Mouse (Mus musculus): ENCODE data around the gene Mt3. TPM values are rescaled to one million over a fixed set of nuclear protein-coding genes. Genes with fewer than 3 reads are reported as not detected.

The Mt3 gene
- total and polyA plus RNA-seq, 3 experiments = not detected

GRCm38 (mm10) chr8:94172075-94172808 lies 19.8 kb downstream of the Mt3 start, which contains the start of gene Mt2 (continued):
- TF ChIP-seq CHD1 (IDR thresholded peaks at IDR 0.05; ENCODE audit: low read depth, low read length) = peak; percentile 69; the same call in 1 of the 2 replicates
- TF ChIP-seq ZNF384 (IDR thresholded peaks at IDR 0.05; ENCODE audit: low read depth, low read length) = no peak
- TF ChIP-seq MAX (IDR thresholded peaks at IDR 0.05; ENCODE audit: low read length) = peak; percentile 88
- TF ChIP-seq POLR2A (IDR thresholded peaks at IDR 0.05; ENCODE audit: control insufficient read depth in 1 of 2, insufficient read depth in 1 of 2, low read depth in 1 of 2, low read length in 2 of 2, poor library complexity in 1 of 2) = peak in 1 of 2 experiments; percentile 99; a peak in 2 of 4 replicates

- Histone ChIP-seq H3K4me3 (ENCODE audit: control insufficient read depth in 1 of 2, insufficient read depth in 1 of 2, low read depth in 2 of 2, low read length in 2 of 2) (peak overlapping the region; percentile 74), H3K9ac (ENCODE audit: control insufficient read depth, low read depth, low read length, poor library complexity, severe bottlenecking) (peak overlapping the region; percentile 78), H3K27me3 (ENCODE audit: control insufficient read depth in 1 of 2, insufficient read depth in 2 of 2, low read length in 2 of 2) (no peaks in the 10 kb centered on the region), H3K27ac (ENCODE audit: control insufficient read depth, low read depth, low read length) (peak overlapping the region; percentile 88), H3K4me1 (ENCODE audit: control insufficient read depth in 1 of 2, insufficient read depth in 2 of 2, low read length in 2 of 2) (peaks cover 13 to 43% of the 10 kb centered on the region in 2 experiments), H3K36me3 (ENCODE audit: control insufficient read depth in 1 of 2, insufficient read depth in 2 of 2, low read length in 2 of 2) (peaks cover 0 to 32% of the 10 kb centered on the region in 2 experiments; a peak in 2 of 4 replicates), H3K79me2 (ENCODE audit: control insufficient read depth, insufficient read depth, low read length, poor library complexity) (peaks cover 21% of the 10 kb centered on the region), H3K9me3 (replicated peaks; ENCODE audit: insufficient read depth, low read length) (no peaks in the 10 kb centered on the region)
- peak; percentile 72 for DNase-seq (ENCODE audit: low read depth, low spot score)
- TF ChIP-seq EP300 (IDR thresholded peaks at IDR 0.05; ENCODE audit: low read depth in 1 of 2, low read length in 2 of 2) (no peak), ELF1 (IDR thresholded peaks at IDR 0.05; ENCODE audit: low read depth, low read length) (no peak), SMC3 (IDR thresholded peaks at IDR 0.05; ENCODE audit: low read depth, low read length) (no peak), HCFC1 (IDR thresholded peaks at IDR 0.05; ENCODE audit: low read depth, low read length) (peak; percentile 51; the same call in 1 of the 2 replicates), MAFK (IDR thresholded peaks at IDR 0.05; ENCODE audit: borderline replicate concordance, low read depth, low read length) (no peak), MYC (IDR thresholded peaks at IDR 0.05; ENCODE audit: low read depth, low read length) (no peak), MXI1 (IDR thresholded peaks at IDR 0.05; ENCODE audit: low read depth, low read length) (peak; percentile 27; the same call in 1 of the 2 replicates), USF1 (IDR thresholded peaks at IDR 0.05; ENCODE audit: low read depth, low read length) (no peak), MYB (IDR thresholded peaks at IDR 0.05; ENCODE audit: low read depth, low read length) (no peak), RCOR1 (IDR thresholded peaks at IDR 0.05; ENCODE audit: low read depth, low read length) (no peak), NELFE (IDR thresholded peaks at IDR 0.05; ENCODE audit: low read depth, low read length) (no peak; the same call in 1 of the 2 replicates), POLR2A (IDR thresholded peaks at IDR 0.05; ENCODE audit: control insufficient read depth in 1 of 2, insufficient read depth in 1 of 2, low read depth in 1 of 2, low read length in 2 of 2, poor library complexity in 1 of 2) (peak; percentile 8 to 95; a peak in 3 of 4 replicates), KAT2A (conservative IDR thresholded peaks at IDR 0.05; ENCODE audit: low read depth, low read length) (no peak), TBP (IDR thresholded peaks at IDR 0.05; ENCODE audit: low read depth, low read length) (0 out of 2 replicates have a peak, but pooled peaks have one; percentile 9), TCF12 (IDR thresholded peaks at IDR 0.05; ENCODE audit: low read depth, low read length) (no peak), ZKSCAN1 (IDR thresholded peaks at IDR 0.05; ENCODE audit: low read depth, low read length) (no peak), MEF2A (IDR thresholded peaks at IDR 0.05; ENCODE audit: extremely low read depth, insufficient replicate concordance, low read depth, low read length, poor library complexity, severe bottlenecking) (no peak), ETS1 (IDR thresholded peaks at IDR 0.05; ENCODE audit: low read depth, low read length) (no peak; the same call in 1 of the 2 replicates), CTCF (IDR thresholded peaks at IDR 0.05 in 2 of 3, conservative IDR thresholded peaks at IDR 0.05 in 1 of 3; ENCODE audit: control insufficient read depth in 1 of 3, insufficient read depth in 1 of 3, low read depth in 2 of 3, low read length in 3 of 3, poor library complexity in 1 of 3, severe bottlenecking in 1 of 3) (no peak), GABPA (IDR thresholded peaks at IDR 0.05; ENCODE audit: low read depth, low read length) (no peak), MAX (IDR thresholded peaks at IDR 0.05; ENCODE audit: low read length) (no peak), UBTF (IDR thresholded peaks at IDR 0.05; ENCODE audit: borderline replicate concordance, insufficient read depth, low read depth, low read length) (no peak), ZMIZ1 (IDR thresholded peaks at IDR 0.05; ENCODE audit: low read depth, low read length) (peak; percentile 100), TAL1 (IDR thresholded peaks at IDR 0.05; ENCODE audit: low read length) (no peak), MAZ (IDR thresholded peaks at IDR 0.05; ENCODE audit: low read depth, low read length) (0 out of 2 replicates have a peak, but pooled peaks have one; percentile 27), POLR2AphosphoS2 (IDR thresholded peaks at IDR 0.05; ENCODE audit: low read length) (no peak; the same call in 1 of the 2 replicates), CHD2 (IDR thresholded peaks at IDR 0.05; ENCODE audit: low read length) (no peak), NRF1 (IDR thresholded peaks at IDR 0.05; ENCODE audit: insufficient read depth, low read depth, low read length, poor library complexity, severe bottlenecking) (no peak)
These were observed 20.7 kb downstream of the Mt3 start for GRCm38 (mm10) chr8:94172809-94173732.
